9 mouse cellular contexts compared by ENCODE assay signal in the genomic region with DNA sequence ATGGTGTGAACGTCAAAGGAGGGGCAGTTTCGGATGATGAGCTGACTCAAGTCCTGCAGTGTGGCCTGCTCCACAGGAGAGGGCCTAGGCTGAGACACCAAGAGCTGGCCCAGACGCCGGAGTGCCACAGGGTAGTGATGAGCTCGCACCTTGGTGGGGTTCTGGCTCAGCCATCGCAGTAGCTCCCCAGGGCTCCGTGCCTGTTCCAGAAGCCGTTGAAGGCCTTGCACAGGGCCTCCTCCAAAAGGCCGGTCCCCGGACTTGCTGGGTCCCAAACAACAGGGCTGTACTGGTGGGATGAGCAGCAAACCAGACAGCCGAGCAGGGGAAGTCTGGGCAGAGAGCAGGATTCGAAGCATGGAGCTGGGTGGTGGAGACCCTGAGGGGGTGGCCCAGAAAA. TPM values are rescaled to one million over a fixed set of nuclear protein-coding genes. Genes with fewer than 3 reads are reported as not detected.
DNase-seq lines count a peak whose midpoint lies in the region; ATAC-seq and TF ChIP-seq lines count a peak whose summit lies in the region.
"Had no signal": no experiment of that assay in that cellular context is flagged by ENCODE, and none has a peak within 500 bp of the region (broad histone marks: within the 10 kb centered on the region; RNA-seq: fewer than 3 reads in every experiment).

No protein-coding gene starts in this region.

- WGBS in heart, embryonic 11.5 days (ENCODE audit: insufficient replicate concordance) = 79% methylated on average over 12 of the region's 12 CpGs
- WGBS in forebrain, embryonic 16.5 days = 88% methylated on average over 12 of the region's 12 CpGs
- WGBS in liver, postnatal 0 days (ENCODE audit: insufficient replicate concordance) = 83% methylated on average over 12 of the region's 12 CpGs

- no peak for TF ChIP-seq CTCF in MEL (IDR thresholded peaks at IDR 0.05 in 2 of 3, conservative IDR thresholded peaks at IDR 0.05 in 1 of 3; ENCODE audit: control insufficient read depth in 1 of 3, insufficient read depth in 1 of 3, low read depth in 2 of 3, low read length in 3 of 3, poor library complexity in 1 of 3, severe bottlenecking in 1 of 3)
- no peak for TF ChIP-seq CTCF in liver, postnatal 0 days (IDR thresholded peaks at IDR 0.05; ENCODE audit: low read depth)

- H3K4me1 ChIP-seq in heart, embryonic 11.5 days (ENCODE audit: control insufficient read depth, insufficient read depth, low read length) = peaks cover 22% of the 10 kb centered on the region
- peaks cover 6 to 13% of the 10 kb centered on the region in 2 experiments for H3K4me1 ChIP-seq in MEL (ENCODE audit: control insufficient read depth in 1 of 2, insufficient read depth in 2 of 2, low read length in 2 of 2)
- peaks cover 30% of the 10 kb centered on the region for H3K4me1 ChIP-seq in forebrain, embryonic 16.5 days (replicated peaks; ENCODE audit: control insufficient read depth, insufficient read depth, low read length)
- peaks cover 23% of the 10 kb centered on the region for H3K4me1 ChIP-seq in liver, postnatal 0 days (ENCODE audit: insufficient read depth)

- no peak for TF ChIP-seq RAD21 in MEL (IDR thresholded peaks at IDR 0.05; ENCODE audit: low read depth, low read length)

- peak overlapping the region; percentile 97 for H3K9ac ChIP-seq in heart, embryonic 11.5 days (ENCODE audit: low read depth, low read length)
- H3K9ac ChIP-seq in MEL (ENCODE audit: control insufficient read depth, low read depth, low read length, poor library complexity, severe bottlenecking) = peak overlapping the region; percentile 94
- peak overlapping the region; percentile 96; the same call in 1 of the 2 replicates for H3K9ac ChIP-seq in forebrain, embryonic 16.5 days (replicated peaks; ENCODE audit: low read depth, low read length)
- H3K9ac ChIP-seq in liver, postnatal 0 days (replicated peaks) = peak overlapping the region; percentile 97

- H3K27ac ChIP-seq in heart, embryonic 11.5 days (ENCODE audit: low read depth, low read length) = peak overlapping the region; percentile 94; the same call in 1 of the 2 replicates
- H3K27ac ChIP-seq in MEL (ENCODE audit: control insufficient read depth, low read depth, low read length) = no peak overlapping the region
- no peak overlapping the region for H3K27ac ChIP-seq in forebrain, embryonic 16.5 days (ENCODE audit: low read length)
- H3K27ac ChIP-seq in liver, postnatal 0 days (ENCODE audit: low read depth) = peak overlapping the region; percentile 95; the same call in 1 of the 2 replicates

- H3K9me3 ChIP-seq in heart, embryonic 11.5 days (replicated peaks; ENCODE audit: control insufficient read depth, low read length) = no peaks in the 10 kb centered on the region
- no peaks in the 10 kb centered on the region for H3K9me3 ChIP-seq in MEL (replicated peaks; ENCODE audit: insufficient read depth, low read length)
- H3K9me3 ChIP-seq in forebrain, embryonic 16.5 days (ENCODE audit: control insufficient read depth, low read length) = no peaks in the 10 kb centered on the region
- H3K9me3 ChIP-seq in liver, postnatal 0 days (ENCODE audit: low read length) = no peaks in the 10 kb centered on the region

- H3K79me2 ChIP-seq in MEL (ENCODE audit: control insufficient read depth, insufficient read depth, low read length, poor library complexity) = peaks cover 14% of the 10 kb centered on the region

- intact Hi-C loops in heart, postnatal 10 days (cut with DNase I) = loop anchor here (2.0 kb wide), 1 partner anchor 17 kb away; no protein-coding TSS in a partner anchor

- H3K36me3 ChIP-seq in heart, embryonic 11.5 days (ENCODE audit: control insufficient read depth, insufficient read depth, low read length) = peaks cover 25% of the 10 kb centered on the region
- peaks cover 0 to 17% of the 10 kb centered on the region in 2 experiments; a peak in 3 of 4 replicates for H3K36me3 ChIP-seq in MEL (ENCODE audit: control insufficient read depth in 1 of 2, insufficient read depth in 2 of 2, low read length in 2 of 2)
- H3K36me3 ChIP-seq in forebrain, embryonic 16.5 days (ENCODE audit: control insufficient read depth, insufficient read depth) = no peaks in the 10 kb centered on the region; the same call in 1 of the 2 replicates
- peaks cover 34% of the 10 kb centered on the region for H3K36me3 ChIP-seq in liver, postnatal 0 days (replicated peaks; ENCODE audit: insufficient read depth, low read length)

- peak overlapping the region; percentile 85 for H3K4me2 ChIP-seq in heart, embryonic 11.5 days
- H3K4me2 ChIP-seq in forebrain, embryonic 16.5 days (ENCODE audit: low read length) = peak overlapping the region; percentile 77
- H3K4me2 ChIP-seq in liver, postnatal 0 days (ENCODE audit: low read depth, low read length) = peak overlapping the region; percentile 99

- no peak for TF ChIP-seq EP300 in MEL (IDR thresholded peaks at IDR 0.05; ENCODE audit: low read depth in 1 of 2, low read length in 2 of 2)
- TF ChIP-seq EP300 in liver, postnatal 0 days (IDR thresholded peaks at IDR 0.05; ENCODE audit: low read depth) = no peak

- H3K27me3 ChIP-seq in heart, embryonic 11.5 days (ENCODE audit: control insufficient read depth, insufficient read depth, low read length) = no peaks in the 10 kb centered on the region
- H3K27me3 ChIP-seq in MEL (ENCODE audit: control insufficient read depth in 1 of 2, insufficient read depth in 2 of 2, low read length in 2 of 2) = no peaks in the 10 kb centered on the region
- no peaks in the 10 kb centered on the region for H3K27me3 ChIP-seq in forebrain, embryonic 16.5 days (replicated peaks; ENCODE audit: control insufficient read depth, insufficient read depth, low read length)
- H3K27me3 ChIP-seq in liver, postnatal 0 days (ENCODE audit: insufficient read depth, low read length) = no peaks in the 10 kb centered on the region
- H3K27me3 ChIP-seq: Patski had no signal

- ATAC-seq in heart, embryonic 11.5 days (replicated peaks; ENCODE audit: insufficient number of reproducible peaks, low FRiP score, low TSS enrichment) = no peak
- no peak for ATAC-seq in forebrain, embryonic 16.5 days
- ATAC-seq in liver, postnatal 0 days = no peak

- peak overlapping the region; percentile 89 for H3K4me3 ChIP-seq in heart, embryonic 11.5 days (ENCODE audit: low read depth, low read length)
- H3K4me3 ChIP-seq in MEL (ENCODE audit: control insufficient read depth in 1 of 2, insufficient read depth in 1 of 2, low read depth in 2 of 2, low read length in 2 of 2) = peak overlapping the region; percentile 78 to 93
- peak overlapping the region; percentile 77 for H3K4me3 ChIP-seq in forebrain, embryonic 16.5 days (replicated peaks; ENCODE audit: low read length)
- H3K4me3 ChIP-seq in liver, postnatal 0 days (ENCODE audit: low read depth, low read length) = peak overlapping the region; percentile 98

- no peak for DNase-seq in heart, postnatal 10 days
- DNase-seq in MEL (ENCODE audit: low read depth, low spot score) = no peak
- DNase-seq in liver, postnatal 0 days = no peak
- no peak for DNase-seq in adrenal gland, adult 2 months
- DNase-seq in layer of hippocampus, postnatal 10 days (ENCODE audit: low spot score in 2 of 2) = no peak
- no peak for DNase-seq in testis, postnatal 10 days (ENCODE audit: low spot score)

- no peak; a peak in 1 of 4 replicates for TF ChIP-seq POLR2A in MEL (IDR thresholded peaks at IDR 0.05; ENCODE audit: control insufficient read depth in 1 of 2, insufficient read depth in 1 of 2, low read depth in 1 of 2, low read length in 2 of 2, poor library complexity in 1 of 2)

RNA-seq across cellular contexts. Expression of gene Fastk, which starts 1.2 kb away (rescaled TPM):
- polyA plus RNA-seq in heart, embryonic 11.5 days (2014; fragmentation: Nextera tagmentation; extraction: Ambion mirVana) = 158 and 165 TPM in 2 replicates
- 100 to 1,000 TPM; 207 to 209 TPM for total RNA-seq in heart, postnatal 10 days (2021)
- 87.6 and 111 TPM in 2 replicates for total RNA-seq in MEL (2012; rRNA removed)
- polyA plus RNA-seq in MEL (2012; ENCODE audit: insufficient read depth in 1 of 2, insufficient read length in 2 of 2, low read depth in 1 of 2, low replicate concordance in 2 of 2, missing spikeins in 1 of 2) = 100 to 1,000 TPM; 228 to 273 TPM
- 92.2 and 96.3 TPM in 2 replicates for polyA plus RNA-seq in forebrain, embryonic 16.5 days (2015; fragmentation: Nextera tagmentation; extraction: Ambion mirVana)
- 40.6 and 46.9 TPM in 2 replicates for polyA plus RNA-seq in liver, postnatal 0 days (2015; fragmentation: Nextera tagmentation; extraction: Ambion mirVana)
- 100 to 1,000 TPM in 1 of 2 experiments, 10 to 100 TPM in 1; 93.4 to 108 TPM for total RNA-seq in adrenal gland, adult 2 months (2021)
- 335 and 350 TPM in 2 replicates for polyA plus RNA-seq in adrenal gland, adult 2 months (2012; rRNA removed)
- 100 to 1,000 TPM in 1 of 2 experiments, 10 to 100 TPM in 1; 87.4 to 111 TPM for total RNA-seq in layer of hippocampus, postnatal 10 days (2021)

RNA-seq across cellular contexts. Expression of gene Tmub1, which starts 3.7 kb away (rescaled TPM):
- 21.5 and 22.6 TPM in 2 replicates for polyA plus RNA-seq in heart, embryonic 11.5 days (2014; fragmentation: Nextera tagmentation; extraction: Ambion mirVana)
- total RNA-seq in heart, postnatal 10 days (2021) = 10 to 100 TPM in 1 of 2 experiments, 1 to 10 TPM in 1; 9.6 to 10.7 TPM
- 16.4 and 17.8 TPM in 2 replicates for total RNA-seq in MEL (2012; rRNA removed)
- polyA plus RNA-seq in MEL (2012; ENCODE audit: insufficient read depth in 1 of 2, insufficient read length in 2 of 2, low read depth in 1 of 2, low replicate concordance in 2 of 2, missing spikeins in 1 of 2) = 10 to 100 TPM in 1 of 2 experiments, not detected in 1; 36.0 TPM
- polyA plus RNA-seq in forebrain, embryonic 16.5 days (2015; fragmentation: Nextera tagmentation; extraction: Ambion mirVana) = 37.3 and 45.4 TPM in 2 replicates
- 5.2 and 5.5 TPM in 2 replicates for polyA plus RNA-seq in liver, postnatal 0 days (2015; fragmentation: Nextera tagmentation; extraction: Ambion mirVana)
- total RNA-seq in adrenal gland, adult 2 months (2021) = 10 to 100 TPM; 16.7 to 20.5 TPM
- 86.7 and 94.5 TPM in 2 replicates for polyA plus RNA-seq in adrenal gland, adult 2 months (2012; rRNA removed)
- total RNA-seq in layer of hippocampus, postnatal 10 days (2021) = 10 to 100 TPM; 24.1 to 26.4 TPM

RNA-seq across cellular contexts. Expression of gene Agap3, which starts 8.1 kb away (rescaled TPM):
- 24.6 and 28.8 TPM in 2 replicates for polyA plus RNA-seq in heart, embryonic 11.5 days (2014; fragmentation: Nextera tagmentation; extraction: Ambion mirVana)
- total RNA-seq in heart, postnatal 10 days (2021) = 10 to 100 TPM; 83.1 to 84.8 TPM
- 104 and 116 TPM in 2 replicates for total RNA-seq in MEL (2012; rRNA removed)
- polyA plus RNA-seq in MEL (2012; ENCODE audit: insufficient read depth in 1 of 2, insufficient read length in 2 of 2, low read depth in 1 of 2, low replicate concordance in 2 of 2, missing spikeins in 1 of 2) = 100 to 1,000 TPM; 138 to 203 TPM
- 57.0 and 58.6 TPM in 2 replicates for polyA plus RNA-seq in forebrain, embryonic 16.5 days (2015; fragmentation: Nextera tagmentation; extraction: Ambion mirVana)
- polyA plus RNA-seq in liver, postnatal 0 days (2015; fragmentation: Nextera tagmentation; extraction: Ambion mirVana) = 8.3 and 9.1 TPM in 2 replicates
- 10 to 100 TPM; 78.8 to 89.8 TPM for total RNA-seq in adrenal gland, adult 2 months (2021)
- 96.5 and 106 TPM in 2 replicates for polyA plus RNA-seq in adrenal gland, adult 2 months (2012; rRNA removed)
- 100 to 1,000 TPM; 511 to 516 TPM for total RNA-seq in layer of hippocampus, postnatal 10 days (2021)

RNA-seq across cellular contexts. Expression of gene Slc4a2, which starts 20.3 kb away (rescaled TPM):
- 17.7 and 17.9 TPM in 2 replicates for polyA plus RNA-seq in heart, embryonic 11.5 days (2014; fragmentation: Nextera tagmentation; extraction: Ambion mirVana)
- 10 to 100 TPM; 49.2 to 52.4 TPM for total RNA-seq in heart, postnatal 10 days (2021)
- total RNA-seq in MEL (2012; rRNA removed) = 20.1 and 20.9 TPM in 2 replicates
- 10 to 100 TPM in 1 of 2 experiments, not detected in 1; 56.3 TPM for polyA plus RNA-seq in MEL (2012; ENCODE audit: insufficient read depth in 1 of 2, insufficient read length in 2 of 2, low read depth in 1 of 2, low replicate concordance in 2 of 2, missing spikeins in 1 of 2)
- polyA plus RNA-seq in forebrain, embryonic 16.5 days (2015; fragmentation: Nextera tagmentation; extraction: Ambion mirVana) = 19.1 and 23.9 TPM in 2 replicates
- 7.5 and 8.3 TPM in 2 replicates for polyA plus RNA-seq in liver, postnatal 0 days (2015; fragmentation: Nextera tagmentation; extraction: Ambion mirVana)
- total RNA-seq in adrenal gland, adult 2 months (2021) = 10 to 100 TPM; 58.4 to 63.2 TPM
- 65.9 and 74.0 TPM in 2 replicates for polyA plus RNA-seq in adrenal gland, adult 2 months (2012; rRNA removed)
- total RNA-seq in layer of hippocampus, postnatal 10 days (2021) = 10 to 100 TPM; 22.0 to 33.7 TPM

RNA-seq across cellular contexts. Expression of gene Cdk5, which starts 20.6 kb away (rescaled TPM):
- 34.0 and 36.2 TPM in 2 replicates for polyA plus RNA-seq in heart, embryonic 11.5 days (2014; fragmentation: Nextera tagmentation; extraction: Ambion mirVana)
- 10 to 100 TPM; 21.5 to 25.0 TPM for total RNA-seq in heart, postnatal 10 days (2021)
- total RNA-seq in MEL (2012; rRNA removed) = 18.2 and 24.8 TPM in 2 replicates
- 10 to 100 TPM in 1 of 2 experiments, not detected in 1; 82.6 TPM for polyA plus RNA-seq in MEL (2012; ENCODE audit: insufficient read depth in 1 of 2, insufficient read length in 2 of 2, low read depth in 1 of 2, low replicate concordance in 2 of 2, missing spikeins in 1 of 2)
- 106 and 127 TPM in 2 replicates for polyA plus RNA-seq in forebrain, embryonic 16.5 days (2015; fragmentation: Nextera tagmentation; extraction: Ambion mirVana)
- 11.5 and 13.1 TPM in 2 replicates for polyA plus RNA-seq in liver, postnatal 0 days (2015; fragmentation: Nextera tagmentation; extraction: Ambion mirVana)
- 10 to 100 TPM; 40.7 to 47.9 TPM for total RNA-seq in adrenal gland, adult 2 months (2021)
- 60.2 and 63.3 TPM in 2 replicates for polyA plus RNA-seq in adrenal gland, adult 2 months (2012; rRNA removed)
- total RNA-seq in layer of hippocampus, postnatal 10 days (2021) = 100 to 1,000 TPM; 127 to 133 TPM

Comparison
In these comparisons a context has a peak if more than half of its experiments do, and no peak if none do; other contexts are left out.
1. H3K27ac ChIP-seq: peak in heart, embryonic 11.5 days (single experiment) and liver, postnatal 0 days (single experiment); none in MEL (single experiment) and forebrain, embryonic 16.5 days (single experiment).
2. Peak in every context shown above with its lines, with median percentiles within 50 percentile points of each other: H3K4me2 ChIP-seq, H3K4me3 ChIP-seq and H3K9ac ChIP-seq.